Mouse (Mus musculus) embryonic fibroblast, embryonic 13.5 days (primary cell): Measurements from ENCODE around the gene Pdzd8. TPM values are rescaled to one million over a fixed set of nuclear protein-coding genes. Genes with fewer than 3 reads are reported as not detected.

Source experiments
- H3K27ac ChIP-seq: 2 replicates; pipeline ENCODE4 v1.5.1; 2012; ENCODE audit warnings: low read length, control low read depth, inconsistent platforms; ENCODE audit not compliant: insufficient read depth
- H3K4me1 ChIP-seq: 2 replicates; pipeline ENCODE4 v1.6.1; 2011; ENCODE audit warnings: low read length; ENCODE audit not compliant: control insufficient read depth, insufficient read depth
- H3K4me3 ChIP-seq: 2 replicates; pipeline ENCODE4 v1.5.1; 2011; ENCODE audit warnings: mild to moderate bottlenecking, control low read depth, low read length; ENCODE audit not compliant: insufficient read depth
- CTCF ChIP-seq: IDR thresholded peaks from 2 replicates; pipeline ENCODE4 v1.5.1; 2011; ENCODE audit warnings: mild to moderate bottlenecking, control low read depth, low read length, moderate library complexity, borderline replicate concordance; ENCODE audit not compliant: insufficient read depth
- POLR2A ChIP-seq: IDR thresholded peaks from 2 replicates; pipeline ENCODE4 v1.6.1; 2011; ENCODE audit warnings: low read depth, mild to moderate bottlenecking, control low read depth, low read length, moderate library complexity
- polyA plus RNA-seq: library from polyadenylated mRNA; stranded (reverse); fragments of >200 nt; gene quantifications from 2 replicates; pipeline ENCODE4 v1.2.4, GENCODE M21; 2011; ENCODE audit warnings: low read depth; ENCODE audit not compliant: missing spikeins, insufficient read length

The Pdzd8 gene
- polyA plus RNA-seq, 1 experiment: 50.6 TPM

DNA sequence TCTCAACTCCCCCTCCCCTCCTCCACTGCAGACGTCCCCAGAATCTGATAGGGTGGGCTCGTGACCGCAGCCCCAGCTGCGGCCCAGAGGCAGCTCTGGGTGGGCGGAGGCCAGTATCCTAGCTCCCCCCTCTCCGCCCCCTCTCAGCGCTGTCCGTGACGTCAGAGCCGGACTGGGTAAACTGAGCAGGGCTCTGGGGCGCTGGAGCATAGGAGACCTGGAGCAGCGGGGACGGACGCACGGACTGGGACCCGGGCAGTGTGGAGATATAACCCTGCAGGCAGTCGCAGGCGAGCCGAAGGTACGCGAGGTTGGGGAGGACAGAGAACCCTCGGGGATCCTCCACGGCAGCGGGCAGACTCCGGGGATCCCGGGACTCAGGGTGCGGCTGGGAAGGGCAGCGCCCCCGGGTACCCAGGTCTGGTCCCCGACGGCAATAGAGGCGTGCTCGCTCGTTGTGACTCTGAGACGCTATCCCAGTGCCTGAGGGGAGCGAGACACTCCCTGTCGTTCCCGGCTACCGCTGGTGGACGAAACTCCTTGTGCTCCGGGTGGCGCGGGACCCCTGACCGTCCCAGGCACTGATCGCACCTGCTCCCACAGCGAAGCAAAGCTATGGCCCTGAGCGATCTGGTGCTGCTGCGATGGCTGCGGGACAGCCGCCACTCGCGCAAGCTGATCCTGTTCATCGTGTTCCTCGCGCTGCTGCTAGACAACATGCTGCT, 84.7 kb downstream of the Pdzd8 start, which contains the start of gene Slc18a2:
TSS of gene Slc18a2 (plus strand) at position 179 of the 725 bp plus-strand sequence.
- H3K4me1 ChIP-seq: no peaks in the 10 kb centered on the region
- H3K4me3 ChIP-seq: no peak within 1 kb of the TSS
- TF ChIP-seq POLR2A (no peak), CTCF (no peak)
- no peak within 1 kb of the TSS for H3K27ac ChIP-seq

- H3K4me1 ChIP-seq: no peaks in the 10 kb centered on the region
These were observed 85.9 kb downstream of the Pdzd8 start for GRCm38 (mm10) chr19:59259633-59260032.

GRCm38 (mm10) chr19:59252651-59253050, 92.9 kb downstream of the Pdzd8 start:
- TF ChIP-seq POLR2A (no peak), CTCF (no peak)
- no peak overlapping the region for H3K4me3 ChIP-seq
- no peak overlapping the region for H3K27ac ChIP-seq
- H3K4me1 ChIP-seq: no peaks in the 10 kb centered on the region; the same call in 1 of the 2 replicates

More at GRCm38 (mm10) chr19:59259633-59260032, 85.9 kb downstream of the Pdzd8 start:
- no peak overlapping the region for H3K27ac ChIP-seq
- no peak overlapping the region for H3K4me3 ChIP-seq
- TF ChIP-seq POLR2A: no peak
- no peak for TF ChIP-seq CTCF

DNA sequence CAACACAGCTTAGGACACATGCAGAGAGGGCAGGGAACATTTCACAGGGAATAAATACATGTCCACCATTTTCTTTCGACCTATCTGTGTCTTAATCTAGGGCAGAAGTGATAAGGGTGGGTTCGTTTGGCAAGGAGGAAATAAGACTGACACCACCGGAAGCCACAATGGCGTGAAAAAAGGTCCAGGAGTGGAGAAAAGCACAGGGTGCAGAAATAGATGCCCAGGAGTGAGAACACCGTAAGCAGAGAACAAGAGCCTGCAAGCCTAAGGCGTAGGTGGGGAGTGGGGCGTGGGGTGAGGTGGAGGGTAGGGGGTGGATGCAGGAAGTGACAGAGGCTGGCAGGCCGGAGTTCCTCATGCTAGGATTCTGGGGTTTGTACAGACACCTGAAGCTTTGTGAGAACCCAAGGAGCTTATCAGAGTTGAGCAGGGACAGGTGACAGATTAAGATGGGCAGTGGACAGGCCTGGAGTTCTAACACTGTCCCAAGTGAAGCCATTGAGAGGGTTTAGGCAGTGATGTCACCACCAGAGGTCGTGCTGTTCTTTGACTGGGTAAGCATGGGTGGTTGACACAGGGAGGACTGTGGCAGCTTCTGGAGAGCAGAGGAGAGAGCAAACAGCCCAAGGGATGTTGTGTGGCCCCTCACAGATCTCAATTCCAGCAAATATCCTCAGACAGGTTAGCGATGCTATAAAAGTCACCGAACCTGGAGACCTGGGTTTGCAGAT, 96.9 kb downstream of the Pdzd8 start:
- Histone ChIP-seq H3K27ac (no peak overlapping the region), H3K4me3 (no peak overlapping the region), H3K4me1 (no peaks in the 10 kb centered on the region; the same call in 1 of the 2 replicates)
- TF ChIP-seq CTCF: no peak
- TF ChIP-seq POLR2A: no peak

- TF ChIP-seq POLR2A: no peak
- no peak for TF ChIP-seq CTCF
- Histone ChIP-seq H3K27ac (no peak overlapping the region), H3K4me1 (no peaks in the 10 kb centered on the region; the same call in 1 of the 2 replicates), H3K4me3 (no peak overlapping the region)
These were observed 97.4 kb downstream of the Pdzd8 start for GRCm38 (mm10) chr19:59248144-59248543.

Other genes starting within 250 kb of the Pdzd8 start
- not detected in 2 replicates for gene Vax1, start 175.7 kb downstream of the Pdzd8 start, polyA plus RNA-seq
- not detected in 2 replicates for gene Kcnk18, start 126.6 kb downstream of the Pdzd8 start, polyA plus RNA-seq
- not detected in 2 replicates for gene Slc18a2, start 84.9 kb downstream of the Pdzd8 start, polyA plus RNA-seq
- 496 and 833 TPM in 2 replicates for gene Rps12-ps3, start 23.5 kb downstream of the Pdzd8 start, polyA plus RNA-seq
- 16.6 and 20.5 TPM in 2 replicates for gene Emx2, start 112.6 kb upstream of the Pdzd8 start, polyA plus RNA-seq